Mouse (Mus musculus) layer of hippocampus, adult 2 months (tissue): ENCODE measurements around the gene Arvcf. TPM values are rescaled to one million over a fixed set of nuclear protein-coding genes. Genes with fewer than 3 reads are reported as not detected.
A peak's percentile ranks its signal among the peaks of the same experiment; 100 is the strongest.

Experiments used
- DNase-seq, 2 experiments: peaks; one replicate each; pipeline ENCODE4 v3.0.0; 2022; ENCODE audit warnings: low spot score in 2 of 2
- H3K27ac ChIP-seq: fragments of 200-600 bp; 2 replicates; pipeline ENCODE4 v1.8.1; 2022
- H3K4me3 ChIP-seq: fragments of 200-600 bp; 2 replicates; pipeline ENCODE4 v1.8.1; 2022; ENCODE audit warnings: mild to moderate bottlenecking
- CTCF ChIP-seq: fragments of 200-600 bp; conservative IDR thresholded peaks from 2 replicates; pipeline ENCODE4 v1.8.1; 2022; ENCODE audit warnings: antibody characterized with exemption, mild to moderate bottlenecking, moderate library complexity
- total RNA-seq, 2 experiments: library from RNA; stranded (reverse); gene quantifications; 2 replicates each; pipeline ENCODE4 v1.2.3; 2021

Arvcf gene
- total RNA-seq, 2 experiments from 2014 or later = 40.4 to 41.4 TPM

GRCm38 (mm10) chr16:18342076-18342475, 5.9 kb upstream of the Arvcf start:
- Histone ChIP-seq H3K4me3 (no peak overlapping the region), H3K27ac (no peak overlapping the region)
- TF ChIP-seq CTCF = no peak
- DNase-seq = no peak

- peak overlapping the region; percentile 91 for H3K27ac ChIP-seq
- DNase-seq = no peak
- H3K4me3 ChIP-seq = peak overlapping the region; percentile 88
- no peak for TF ChIP-seq CTCF
Measured at GRCm38 (mm10) chr16:18342650-18343570, 5.1 kb upstream of the Arvcf start.

DNA sequence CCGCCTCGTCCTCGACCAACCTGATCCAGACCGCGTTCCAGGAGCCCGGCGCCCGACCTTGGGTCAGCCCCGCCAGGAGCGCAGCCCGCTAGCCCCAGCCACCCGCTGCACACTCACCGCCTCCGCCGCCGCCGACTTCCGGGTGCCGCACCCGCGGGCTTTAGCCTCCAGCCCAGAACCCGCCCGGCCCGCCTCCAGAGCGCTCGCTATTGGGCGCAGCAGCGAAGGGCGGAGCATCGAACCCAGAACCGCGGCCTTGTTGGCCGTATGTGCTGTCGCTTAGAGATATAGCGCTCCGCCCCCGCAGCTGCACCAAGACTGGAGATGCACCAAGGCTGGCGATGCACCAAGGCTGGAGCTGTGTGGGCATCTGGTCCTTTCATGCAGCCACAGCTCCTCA, 4.2 kb upstream of the Arvcf start:
- peak overlapping the region; percentile 91 for H3K27ac ChIP-seq
- peak; percentile 94 to 98 for DNase-seq
- H3K4me3 ChIP-seq = peak overlapping the region; percentile 88
- no peak for TF ChIP-seq CTCF

- no peak overlapping the region for H3K4me3 ChIP-seq
- peak; percentile 79 to 80 for DNase-seq
- H3K27ac ChIP-seq = peak overlapping the region; percentile 59; the same call in 1 of the 2 replicates
- peak; percentile 90 for TF ChIP-seq CTCF
Measured at GRCm38 (mm10) chr16:18345243-18345642, 2.7 kb upstream of the Arvcf start.

- no peak for DNase-seq
- H3K4me3 ChIP-seq = peak overlapping the region; percentile 73
- 0 out of 2 replicates have a peak, but pooled peaks have one; percentile 2 for TF ChIP-seq CTCF
- H3K27ac ChIP-seq = peak overlapping the region; percentile 89
Measured at GRCm38 (mm10) chr16:18348601-18349175, 706 bp downstream of the Arvcf start.

- no peak for TF ChIP-seq CTCF
- Histone ChIP-seq H3K27ac (no peak overlapping the region), H3K4me3 (no peak overlapping the region)
- no peak for DNase-seq
Measured at GRCm38 (mm10) chr16:18349761-18350325, 1.9 kb downstream of the Arvcf start.

- Histone ChIP-seq H3K27ac (no peak overlapping the region), H3K4me3 (no peak overlapping the region)
- TF ChIP-seq CTCF = peak; percentile 81
- DNase-seq = no peak
Measured at GRCm38 (mm10) chr16:18351313-18352055, 3.5 kb downstream of the Arvcf start.

GRCm38 (mm10) chr16:18353106-18353505, 5.1 kb downstream of the Arvcf start:
- no peak for DNase-seq
- no peak overlapping the region for H3K27ac ChIP-seq

DNA sequence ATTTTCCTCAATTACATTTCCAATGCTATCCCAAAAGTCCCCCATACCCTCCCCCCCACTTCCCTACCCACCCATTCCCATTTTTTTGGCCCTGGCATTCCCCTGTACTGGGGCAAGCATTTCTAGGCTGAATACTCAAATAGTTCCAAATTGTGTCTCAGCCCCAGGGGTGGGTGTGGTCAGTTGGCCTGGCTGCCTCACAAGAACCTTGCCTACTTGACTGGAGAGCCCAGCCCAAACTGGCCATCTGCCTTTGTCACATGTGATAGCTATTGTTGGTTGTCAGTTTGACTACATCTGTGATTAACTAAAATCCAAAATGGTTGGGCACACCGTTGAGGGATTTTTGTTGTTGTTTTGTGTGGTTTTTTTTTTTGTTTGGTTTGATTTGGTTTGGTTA, 9.0 kb downstream of the Arvcf start:
- TF ChIP-seq CTCF = no peak
- DNase-seq = no peak
- no peak overlapping the region for H3K4me3 ChIP-seq
- H3K27ac ChIP-seq = no peak overlapping the region

More at GRCm38 (mm10) chr16:18353106-18353505, 5.1 kb downstream of the Arvcf start:
- peak; percentile 51 for TF ChIP-seq CTCF
- no peak overlapping the region for H3K4me3 ChIP-seq

- no peak overlapping the region for H3K27ac ChIP-seq
- no peak for TF ChIP-seq CTCF
- no peak for DNase-seq
- H3K4me3 ChIP-seq = no peak overlapping the region
Measured at GRCm38 (mm10) chr16:18357977-18358376, 10.0 kb downstream of the Arvcf start.

DNA sequence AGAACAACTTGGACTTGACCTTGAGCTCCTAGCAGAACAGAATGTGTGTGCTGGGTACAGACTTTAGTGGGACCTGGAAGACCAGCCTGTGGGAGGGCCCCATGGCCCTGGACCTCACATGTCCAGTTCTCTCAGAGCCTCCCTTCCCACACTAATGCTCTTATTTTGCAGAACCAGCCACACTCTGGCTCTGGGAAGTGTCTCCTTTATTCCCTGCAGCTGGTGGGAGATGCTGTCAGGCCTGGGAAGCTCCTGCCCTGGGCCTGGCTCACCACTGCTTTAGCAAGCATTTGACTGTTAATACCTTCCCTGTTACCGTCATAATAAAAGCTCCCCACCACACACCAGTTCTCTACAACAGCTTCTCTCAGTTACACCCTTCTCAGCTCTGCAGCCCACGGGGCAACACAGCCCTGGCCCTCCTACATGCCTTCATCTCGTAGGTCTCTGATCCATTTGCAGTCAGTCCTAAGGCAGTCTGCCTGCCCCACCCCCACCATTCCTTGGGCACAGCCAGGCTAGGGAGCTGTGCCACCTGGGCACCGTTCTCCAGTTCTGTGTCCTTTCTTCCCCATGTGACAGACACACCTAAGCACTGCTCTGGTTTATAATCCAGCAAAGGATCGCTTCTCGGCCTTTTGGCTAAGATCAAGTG, 12.3 kb downstream of the Arvcf start:
- no peak for TF ChIP-seq CTCF
- Histone ChIP-seq H3K27ac (0 out of 2 replicates have a peak overlapping the region, but pooled peaks have one; percentile 14), H3K4me3 (no peak overlapping the region)
- DNase-seq = no peak

GRCm38 (mm10) chr16:18362948-18363347, 15.0 kb downstream of the Arvcf start:
- Histone ChIP-seq H3K4me3 (no peak overlapping the region), H3K27ac (no peak overlapping the region)
- DNase-seq = no peak
- no peak for TF ChIP-seq CTCF
